Mouse (Mus musculus) small intestine, adult 2 months (tissue): Measurements from ENCODE around the gene Zfp454. TPM values are rescaled to one million over a fixed set of nuclear protein-coding genes. Genes with fewer than 3 reads are reported as not detected.

Experiments used
- H3K27ac ChIP-seq: fragments of 200-500 bp; 2 replicates; pipeline ENCODE4 v1.5.1; 2012; ENCODE audit warnings: low read depth, low read length, control low read depth, inconsistent platforms; ENCODE audit not compliant: insufficient read depth
- H3K27me3 ChIP-seq: fragments of 200-500 bp; 2 replicates; pipeline ENCODE4 v1.6.1; 2012; ENCODE audit warnings: mild to moderate bottlenecking, moderate library complexity, low read length, inconsistent platforms; ENCODE audit not compliant: control insufficient read depth, insufficient read depth
- H3K36me3 ChIP-seq: fragments of 200-500 bp; 2 replicates; pipeline ENCODE4 v1.6.1; 2012; ENCODE audit warnings: mild to moderate bottlenecking, low read length, control low read depth, inconsistent platforms; ENCODE audit not compliant: control insufficient read depth, insufficient read depth
- H3K4me1 ChIP-seq: fragments of 200-500 bp; 2 replicates; pipeline ENCODE4 v1.6.1; 2012; ENCODE audit warnings: low read length, inconsistent platforms, mixed read lengths; ENCODE audit not compliant: control insufficient read depth, insufficient read depth, insufficient read length
- H3K4me3 ChIP-seq: fragments of 200-500 bp; 2 replicates; pipeline ENCODE4 v1.5.1; 2012; ENCODE audit warnings: low read depth, mild to moderate bottlenecking, control low read depth, inconsistent platforms, low read length, moderate library complexity
- CTCF ChIP-seq: fragments of 200-500 bp; IDR thresholded peaks from 2 replicates; pipeline ENCODE4 v1.5.1; 2012; ENCODE audit warnings: low read depth, mild to moderate bottlenecking, control low read depth, inconsistent platforms, low read length, moderate library complexity, mixed read lengths; ENCODE audit not compliant: insufficient replicate concordance, insufficient read length; ENCODE audit errors: extremely low read depth
- POLR2A ChIP-seq: fragments of 200-500 bp; IDR thresholded peaks from 2 replicates; pipeline ENCODE4 v1.6.1; 2012; ENCODE audit warnings: low read depth, mild to moderate bottlenecking, control low read depth, inconsistent platforms, low read length, moderate library complexity
- WGBS: fragments of 180-500 bp; shearing (Covaris S2); methylation state at CpG from one replicate; pipeline ENCODE4 v1.1.7; 2018; 5-methylcytosine and 5-hydroxymethylcytosine counted together
- polyA plus RNA-seq: library from polyadenylated mRNA; depleted of rRNA; stranded (reverse); fragments of >200 nt; gene quantifications from 2 replicates; pipeline ENCODE4 v1.2.3, GENCODE M21; 2012

Zfp454 gene
- polyA plus RNA-seq, 1 experiment, result not detected

- WGBS, result 88% methylated on average over 3 of the region's 3 CpGs
- Histone ChIP-seq H3K36me3 (no peaks in the 10 kb centered on the region), H3K27me3 (no peaks in the 10 kb centered on the region), H3K4me1 (no peaks in the 10 kb centered on the region), H3K4me3 (no peak overlapping the region), H3K27ac (no peak overlapping the region)
- TF ChIP-seq POLR2A (no peak), CTCF (no peak)
These were observed 27.0 kb upstream of the Zfp454 start for GRCm38 (mm10) chr11:50914461-50914860.

GRCm38 (mm10) chr11:50913301-50913700 is 25.9 kb upstream of the Zfp454 start:
- no peak overlapping the region for H3K4me3 ChIP-seq
- WGBS, result 95% methylated on average over 1 of the region's 1 CpGs
- H3K4me1 ChIP-seq, result no peaks in the 10 kb centered on the region
- 0 out of 2 replicates have a peak, but pooled peaks cover 3% of the 10 kb centered on the region for H3K36me3 ChIP-seq
- TF ChIP-seq CTCF (no peak), POLR2A (no peak)
- H3K27me3 ChIP-seq, result no peaks in the 10 kb centered on the region
- no peak overlapping the region for H3K27ac ChIP-seq

GRCm38 (mm10) chr11:50908136-50908535 is 20.7 kb upstream of the Zfp454 start:
- H3K27me3 ChIP-seq, result no peaks in the 10 kb centered on the region
- no peak overlapping the region for H3K4me3 ChIP-seq
- 88% methylated on average over 5 of the region's 5 CpGs for WGBS
- peaks cover 7% of the 10 kb centered on the region; the same call in 1 of the 2 replicates for H3K36me3 ChIP-seq
- no peak for TF ChIP-seq CTCF
- TF ChIP-seq POLR2A, result no peak
- H3K27ac ChIP-seq, result no peak overlapping the region
- H3K4me1 ChIP-seq, result no peaks in the 10 kb centered on the region

- Histone ChIP-seq H3K27me3 (no peaks in the 10 kb centered on the region), H3K4me3 (no peak overlapping the region), H3K4me1 (no peaks in the 10 kb centered on the region), H3K36me3 (0 out of 2 replicates have a peak, but pooled peaks cover 2% of the 10 kb centered on the region), H3K27ac (no peak overlapping the region)
- TF ChIP-seq CTCF (no peak), POLR2A (no peak)
- 76% methylated on average over 1 of the region's 1 CpGs for whole genome bisulfite sequencing
These were observed 9.9 kb upstream of the Zfp454 start for GRCm38 (mm10) chr11:50897359-50897758.

GRCm38 (mm10) chr11:50892441-50892840 is 5.0 kb upstream of the Zfp454 start:
- no peaks in the 10 kb centered on the region for H3K36me3 ChIP-seq
- no peaks in the 10 kb centered on the region for H3K4me1 ChIP-seq
- no peaks in the 10 kb centered on the region for H3K27me3 ChIP-seq
- no peak overlapping the region for H3K27ac ChIP-seq
- TF ChIP-seq CTCF, result no peak
- no peak for TF ChIP-seq POLR2A
- WGBS, result 51% methylated on average over 2 of the region's 2 CpGs
- H3K4me3 ChIP-seq, result no peak overlapping the region

GRCm38 (mm10) chr11:50886933-50887293 is 538 bp downstream of the Zfp454 start:
- Histone ChIP-seq H3K4me1 (peaks cover 2% of the 10 kb centered on the region; the same call in 1 of the 2 replicates), H3K36me3 (no peaks in the 10 kb centered on the region), H3K27ac (no peak overlapping the region), H3K4me3 (peak overlapping the region; percentile 49), H3K27me3 (no peaks in the 10 kb centered on the region)
- WGBS, result 17% methylated on average over 10 of the region's 10 CpGs
- TF ChIP-seq CTCF, result no peak
- TF ChIP-seq POLR2A, result no peak

GRCm38 (mm10) chr11:50886231-50886932 is 1.1 kb downstream of the Zfp454 start:
- TF ChIP-seq CTCF, result no peak
- TF ChIP-seq POLR2A, result no peak
- Histone ChIP-seq H3K27me3 (no peaks in the 10 kb centered on the region), H3K4me1 (peaks cover 2% of the 10 kb centered on the region; the same call in 1 of the 2 replicates), H3K4me3 (no peak overlapping the region), H3K27ac (no peak overlapping the region), H3K36me3 (no peaks in the 10 kb centered on the region)
- WGBS, result 38% methylated on average over 8 of the region's 8 CpGs
